Mouse (Mus musculus): ENCODE measurements around the gene Znhit1. TPM values are rescaled to one million over a fixed set of nuclear protein-coding genes. Genes with fewer than 3 reads are reported as not detected.
A peak's percentile ranks its signal among the peaks of the same experiment; 100 is the strongest.

Gene Znhit1
- total and polyA plus RNA-seq, 3 experiments, result 58.4 to 70.1 (median 65.5) TPM

DNA sequence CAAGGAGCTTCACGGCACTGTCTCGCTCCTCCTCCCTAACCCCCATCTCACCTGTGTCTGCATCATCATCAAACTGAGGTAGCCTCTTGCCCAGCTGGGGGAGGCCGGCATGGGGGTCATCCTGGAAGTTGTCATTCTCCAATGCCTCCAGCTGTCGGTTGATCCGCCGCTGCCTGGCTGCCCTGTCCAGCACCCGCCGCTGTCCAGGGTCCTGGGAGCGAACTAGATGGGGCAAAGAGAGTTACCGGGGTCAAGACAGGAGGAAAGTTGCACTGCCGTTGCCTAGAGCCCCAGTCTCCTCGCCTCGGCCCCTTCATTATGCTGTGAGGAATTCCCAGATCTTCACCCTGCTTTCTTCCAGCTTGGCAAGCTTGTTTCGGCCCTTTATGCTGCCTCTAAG, 3.0 kb downstream of the Znhit1 start:
- DNase-seq, result no peak

DNA sequence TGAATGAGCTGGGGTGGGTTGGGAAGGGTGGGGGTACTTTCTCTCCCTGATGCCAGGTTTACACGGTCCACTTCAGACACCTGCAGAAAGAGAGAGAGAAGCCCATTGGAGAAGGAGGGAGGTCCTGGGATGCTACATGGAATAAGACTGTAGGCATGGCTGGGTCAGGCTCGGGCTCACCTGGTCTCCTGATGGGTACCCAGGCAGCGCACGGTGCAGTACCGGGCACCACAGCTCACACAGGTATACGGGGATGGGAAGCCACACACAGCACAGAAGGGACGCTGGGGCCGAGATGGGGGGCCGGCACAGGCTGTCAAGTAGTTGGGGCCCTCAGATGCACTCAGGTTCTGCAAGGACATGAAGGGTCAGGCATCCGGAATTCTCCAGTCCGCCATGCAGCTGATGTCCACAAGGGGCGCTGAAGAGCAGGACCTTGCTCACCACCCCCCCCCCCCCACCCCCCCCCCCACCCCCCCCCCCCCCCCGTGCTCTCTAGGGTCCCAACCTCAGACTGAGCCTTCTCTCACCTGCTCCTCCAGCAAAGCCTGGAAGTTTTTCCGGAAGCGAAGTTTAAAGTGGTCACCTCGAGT, 5.4 kb downstream of the Znhit1 start:
- no peak for TF ChIP-seq POLR2A (IDR thresholded peaks at IDR 0.05; ENCODE audit: insufficient read depth, low read depth, low read length)
- TF ChIP-seq CTCF (IDR thresholded peaks at IDR 0.05), result peak; percentile 68
- no peak for TF ChIP-seq EP300 (IDR thresholded peaks at IDR 0.05; ENCODE audit: insufficient read depth, low read depth, low read length)
- H3K27me3 ChIP-seq (ENCODE audit: control insufficient read depth, insufficient read depth, low read length), result no peaks in the 10 kb centered on the region
- no peaks in the 10 kb centered on the region for H3K4me1 ChIP-seq (ENCODE audit: control insufficient read depth, insufficient read depth, low read length)
- no peaks in the 10 kb centered on the region for H3K79me2 ChIP-seq (replicated peaks; ENCODE audit: control insufficient read depth, insufficient read depth, low read length)
- intact Hi-C loops (cut with DNase I), result loop anchor here (10.0 kb wide), 1 partner anchor 802 kb away; the partner anchor contains the start of genes Mepce and Zcwpw1
- WGBS, result 48% methylated on average over 13 of the region's 16 CpGs
- no peak overlapping the region for H3K4me3 ChIP-seq
- no peaks in the 10 kb centered on the region for H3K36me3 ChIP-seq (ENCODE audit: control insufficient read depth, insufficient read depth, low read length)
- DNase-seq, result peak; percentile 37 to 68
- H3K9ac ChIP-seq (ENCODE audit: low read depth, low read length), result no peak overlapping the region
- H3K27ac ChIP-seq, result no peak overlapping the region

More for the DNA sequence above, 3.0 kb downstream of the Znhit1 start:
- intact Hi-C loops (cut with DNase I), result loop anchor here (5.0 to 10.0 kb wide), 2 partner anchors 352 to 800 kb away; partner anchors contain the start of genes Mepce and Zcwpw1
- 51% methylated on average over 14 of the region's 14 CpGs for WGBS
- Histone ChIP-seq H3K9ac (ENCODE audit: low read depth, low read length) (no peak overlapping the region), H3K79me2 (replicated peaks; ENCODE audit: control insufficient read depth, insufficient read depth, low read length) (no peaks in the 10 kb centered on the region; the same call in 1 of the 2 replicates), H3K36me3 (ENCODE audit: control insufficient read depth, insufficient read depth, low read length) (no peaks in the 10 kb centered on the region), H3K27ac (no peak overlapping the region), H3K27me3 (ENCODE audit: control insufficient read depth, insufficient read depth, low read length) (no peaks in the 10 kb centered on the region), H3K4me1 (ENCODE audit: control insufficient read depth, insufficient read depth, low read length) (no peaks in the 10 kb centered on the region), H3K4me3 (no peak overlapping the region)
- TF ChIP-seq POLR2A (IDR thresholded peaks at IDR 0.05; ENCODE audit: insufficient read depth, low read depth, low read length) (no peak), CTCF (IDR thresholded peaks at IDR 0.05) (no peak), EP300 (IDR thresholded peaks at IDR 0.05; ENCODE audit: insufficient read depth, low read depth, low read length) (no peak)

DNA sequence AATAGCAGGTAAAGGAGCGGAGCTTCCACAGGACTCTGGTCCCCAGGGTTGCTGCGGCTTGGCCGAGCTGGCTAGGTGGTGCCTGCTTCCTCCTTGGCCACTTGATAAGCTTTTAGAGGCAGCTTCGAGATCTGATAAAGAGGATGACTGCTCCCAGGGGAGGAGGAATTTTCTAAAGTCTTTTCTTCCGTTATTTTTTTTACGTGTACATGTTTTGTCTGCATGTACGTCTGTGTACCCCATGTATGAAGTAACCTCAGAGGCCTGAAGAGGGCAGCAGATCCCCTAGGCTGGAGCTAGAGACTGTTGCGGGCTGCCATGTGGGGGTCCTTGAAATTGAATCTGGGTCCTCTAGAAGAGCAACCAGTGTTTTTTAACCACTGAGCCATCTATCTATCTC, 6.8 kb downstream of the Znhit1 start:
- no peaks in the 10 kb centered on the region for H3K4me1 ChIP-seq (ENCODE audit: control insufficient read depth, insufficient read depth, low read length)
- no peak overlapping the region for H3K9ac ChIP-seq (ENCODE audit: low read depth, low read length)
- H3K27me3 ChIP-seq (ENCODE audit: control insufficient read depth, insufficient read depth, low read length), result no peaks in the 10 kb centered on the region
- TF ChIP-seq POLR2A (IDR thresholded peaks at IDR 0.05; ENCODE audit: insufficient read depth, low read depth, low read length) (no peak), CTCF (IDR thresholded peaks at IDR 0.05) (peak; percentile 45)
- H3K27ac ChIP-seq, result no peak overlapping the region
- H3K79me2 ChIP-seq (replicated peaks; ENCODE audit: control insufficient read depth, insufficient read depth, low read length), result no peaks in the 10 kb centered on the region
- intact Hi-C loops (cut with DNase I), result loop anchor here (10.0 kb wide), 1 partner anchor 804 kb away; the partner anchor contains the start of genes Mepce and Zcwpw1
- DNase-seq, result no peak
- H3K4me3 ChIP-seq, result no peak overlapping the region
- no peaks in the 10 kb centered on the region for H3K36me3 ChIP-seq (ENCODE audit: control insufficient read depth, insufficient read depth, low read length)
- 86% methylated on average over 8 of the region's 8 CpGs for WGBS

DNA sequence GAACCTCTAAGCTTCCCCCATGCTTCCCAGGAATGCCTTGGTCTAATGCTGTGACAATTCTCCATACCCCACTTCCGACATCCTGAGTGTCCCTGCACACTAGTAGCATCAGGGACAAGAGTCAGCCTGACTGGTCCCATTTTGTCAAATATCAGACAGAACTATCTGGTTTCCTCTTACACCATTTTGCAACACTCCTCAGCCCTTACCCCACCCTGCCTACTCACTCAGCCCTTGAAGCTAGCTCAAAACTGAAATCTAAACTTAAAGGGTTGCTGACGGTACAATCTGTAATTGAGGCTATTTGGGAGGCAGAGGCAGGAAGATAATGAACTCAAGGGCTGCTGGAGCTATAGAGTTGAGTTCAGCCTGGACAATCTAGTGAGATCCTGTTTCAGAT, 8.1 kb downstream of the Znhit1 start:
- no peak for DNase-seq
- Histone ChIP-seq H3K4me1 (ENCODE audit: control insufficient read depth, insufficient read depth, low read length) (no peaks in the 10 kb centered on the region), H3K27ac (no peak overlapping the region), H3K79me2 (replicated peaks; ENCODE audit: control insufficient read depth, insufficient read depth, low read length) (no peaks in the 10 kb centered on the region), H3K27me3 (ENCODE audit: control insufficient read depth, insufficient read depth, low read length) (no peaks in the 10 kb centered on the region), H3K4me3 (no peak overlapping the region), H3K36me3 (ENCODE audit: control insufficient read depth, insufficient read depth, low read length) (no peaks in the 10 kb centered on the region), H3K9ac (ENCODE audit: low read depth, low read length) (no peak overlapping the region)
- intact Hi-C loops (cut with DNase I), result loop anchor here (10.0 kb wide), 1 partner anchor 805 kb away; the partner anchor contains the start of genes Mepce and Zcwpw1
- WGBS, result 84% methylated on average over 2 of the region's 2 CpGs
- TF ChIP-seq EP300 (IDR thresholded peaks at IDR 0.05; ENCODE audit: insufficient read depth, low read depth, low read length), result no peak
- no peak for TF ChIP-seq CTCF (IDR thresholded peaks at IDR 0.05)
- no peak for TF ChIP-seq POLR2A (IDR thresholded peaks at IDR 0.05; ENCODE audit: insufficient read depth, low read depth, low read length)

DNA sequence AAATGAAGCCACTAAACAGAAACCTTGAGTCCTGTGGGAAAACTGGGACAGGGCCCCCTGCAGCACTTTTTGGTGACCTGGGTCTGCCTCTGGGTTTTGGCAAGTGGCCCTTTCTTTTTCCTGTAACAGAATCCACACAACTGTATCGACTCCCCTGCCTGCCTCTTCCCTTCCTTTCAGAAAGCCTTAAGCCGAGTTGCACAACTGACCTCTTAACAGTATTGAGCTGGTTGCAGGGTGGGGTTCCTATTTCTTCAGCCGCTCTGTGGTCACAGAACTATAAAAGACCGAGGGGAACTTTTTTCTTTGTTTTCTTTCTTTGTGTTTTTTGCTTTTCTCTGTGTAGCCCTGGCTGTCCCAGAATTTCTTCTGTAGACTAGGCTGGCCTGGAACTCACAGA, 10.1 kb downstream of the Znhit1 start:
- no peak overlapping the region for H3K4me3 ChIP-seq

DNA sequence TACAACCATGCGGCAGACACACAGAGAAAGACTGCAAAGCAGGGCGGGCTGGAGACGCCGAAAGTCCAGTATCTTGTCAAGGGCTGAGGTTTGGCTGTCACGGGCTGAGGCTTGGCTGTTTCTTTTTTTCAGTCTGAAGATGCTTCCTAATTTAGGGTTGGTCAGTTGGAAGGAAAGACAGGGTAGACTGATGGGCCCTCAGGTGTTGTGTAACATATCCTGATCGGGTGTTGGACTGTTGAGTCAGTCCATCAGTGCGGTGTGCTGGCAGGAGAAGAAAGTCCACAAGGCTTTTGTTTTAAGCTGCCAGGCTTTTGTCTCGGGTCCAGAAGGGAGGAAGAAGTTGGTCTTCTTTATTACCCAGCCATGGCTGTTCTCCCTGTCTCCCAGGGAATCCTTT, 14.2 kb downstream of the Znhit1 start:
- H3K4me1 ChIP-seq (ENCODE audit: control insufficient read depth, insufficient read depth, low read length), result no peaks in the 10 kb centered on the region; the same call in 1 of the 2 replicates
- H3K27me3 ChIP-seq (ENCODE audit: control insufficient read depth, insufficient read depth, low read length), result no peaks in the 10 kb centered on the region
- H3K4me3 ChIP-seq, result no peak overlapping the region
- TF ChIP-seq POLR2A (IDR thresholded peaks at IDR 0.05; ENCODE audit: insufficient read depth, low read depth, low read length) (no peak), EP300 (IDR thresholded peaks at IDR 0.05; ENCODE audit: insufficient read depth, low read depth, low read length) (no peak), CTCF (IDR thresholded peaks at IDR 0.05) (no peak)
- H3K27ac ChIP-seq, result no peak overlapping the region
- 57% methylated on average over 8 of the region's 8 CpGs for WGBS
- intact Hi-C loops (cut with DNase I), result no loop called here
- H3K36me3 ChIP-seq (ENCODE audit: control insufficient read depth, insufficient read depth, low read length), result no peaks in the 10 kb centered on the region
- H3K9ac ChIP-seq (ENCODE audit: low read depth, low read length), result no peak overlapping the region
- DNase-seq, result no peak
- H3K79me2 ChIP-seq (replicated peaks; ENCODE audit: control insufficient read depth, insufficient read depth, low read length), result no peaks in the 10 kb centered on the region

More for the DNA sequence above, 10.1 kb downstream of the Znhit1 start:
- Histone ChIP-seq H3K27ac (no peak overlapping the region), H3K79me2 (replicated peaks; ENCODE audit: control insufficient read depth, insufficient read depth, low read length) (no peaks in the 10 kb centered on the region), H3K4me1 (ENCODE audit: control insufficient read depth, insufficient read depth, low read length) (no peaks in the 10 kb centered on the region), H3K36me3 (ENCODE audit: control insufficient read depth, insufficient read depth, low read length) (no peaks in the 10 kb centered on the region), H3K9ac (ENCODE audit: low read depth, low read length) (no peak overlapping the region), H3K27me3 (ENCODE audit: control insufficient read depth, insufficient read depth, low read length) (no peaks in the 10 kb centered on the region)
- intact Hi-C loops (cut with DNase I), result no loop called here
- TF ChIP-seq POLR2A (IDR thresholded peaks at IDR 0.05; ENCODE audit: insufficient read depth, low read depth, low read length) (no peak), EP300 (IDR thresholded peaks at IDR 0.05; ENCODE audit: insufficient read depth, low read depth, low read length) (no peak), CTCF (IDR thresholded peaks at IDR 0.05) (no peak)
- WGBS, result 44% methylated on average over 4 of the region's 4 CpGs
- DNase-seq, result no peak

All from heart, adult 2 months (tissue).